Mouse (Mus musculus) megakaryocyte, embryonic 14.5 days (primary cell): ENCODE results near the gene Cap1. TPM values are rescaled to one million over a fixed set of nuclear protein-coding genes. Genes with fewer than 3 reads are reported as not detected.

Experiments
- H3K27me3 ChIP-seq: replicated peaks from 2 replicates; pipeline ENCODE3; 2012; ENCODE audit warnings: inconsistent platforms
- H3K36me3 ChIP-seq: replicated peaks from 2 replicates; pipeline ENCODE3; 2012; ENCODE audit warnings: low read length, inconsistent platforms, mixed read lengths
- H3K4me1 ChIP-seq: 2 replicates; pipeline ENCODE4 v1.6.1; 2012; ENCODE audit warnings: inconsistent platforms
- H3K4me3 ChIP-seq: replicated peaks from 2 replicates; pipeline ENCODE3; 2012; ENCODE audit warnings: moderate library complexity, mild to moderate bottlenecking, inconsistent platforms
- H3K9me3 ChIP-seq: 2 replicates; pipeline ENCODE4 v1.6.1; 2012; ENCODE audit warnings: inconsistent platforms
- FLI1 ChIP-seq: IDR thresholded peaks from 2 replicates; pipeline ENCODE4 v1.6.1; 2012; ENCODE audit warnings: low read length, inconsistent platforms, mixed read lengths
- GATA1 ChIP-seq: IDR thresholded peaks from 3 replicates; pipeline ENCODE4 v1.6.1; 2012; ENCODE audit warnings: mixed read lengths, low read length, inconsistent platforms, borderline replicate concordance
- polyA plus RNA-seq: library from polyadenylated mRNA; stranded (reverse); fragments of >175 nt; gene quantifications from 2 replicates; pipeline ENCODE4 v1.2.3, GENCODE M21; 2012; ENCODE audit warnings: low replicate concordance; ENCODE audit not compliant: insufficient read depth

The Cap1 gene
- 88.2 and 145 TPM in 2 replicates for polyA plus RNA-seq

GRCm38 (mm10) chr4:122885768-122886578 lies at the start of gene Cap1:
TSS of gene Cap1 (minus strand) at chr4:122886056.
- Histone ChIP-seq H3K27me3 (no peaks in the 10 kb centered on the region), H3K36me3 (peaks cover 27% of the 10 kb centered on the region), H3K4me1 (peaks cover 69% of the 10 kb centered on the region), H3K4me3 (peak within 1 kb of the TSS; percentile 92), H3K9me3 (no peaks in the 10 kb centered on the region)
- TF ChIP-seq GATA1, result no peak
- TF ChIP-seq FLI1, result peak; percentile 98

GRCm38 (mm10) chr4:122933857-122934256 lies 48.0 kb upstream of the Cap1 start:
- peaks cover 40% of the 10 kb centered on the region for H3K4me1 ChIP-seq
- H3K36me3 ChIP-seq, result no peaks in the 10 kb centered on the region
- peaks cover 4% of the 10 kb centered on the region; the same call in 1 of the 2 replicates for H3K9me3 ChIP-seq
- no peak overlapping the region for H3K4me3 ChIP-seq
- no peak for TF ChIP-seq GATA1
- TF ChIP-seq FLI1, result no peak
- H3K27me3 ChIP-seq, result no peaks in the 10 kb centered on the region

- Histone ChIP-seq H3K36me3 (no peaks in the 10 kb centered on the region), H3K4me3 (peak overlapping the region; percentile 28), H3K9me3 (peaks cover 4% of the 10 kb centered on the region; the same call in 1 of the 2 replicates), H3K27me3 (no peaks in the 10 kb centered on the region), H3K4me1 (peaks cover 34% of the 10 kb centered on the region)
- TF ChIP-seq FLI1 (no peak), GATA1 (no peak)
Observed at GRCm38 (mm10) chr4:122933051-122933591, 47.3 kb upstream of the Cap1 start.

- no peaks in the 10 kb centered on the region for H3K27me3 ChIP-seq
- TF ChIP-seq FLI1 (no peak), GATA1 (no peak)
- H3K4me1 ChIP-seq, result peaks cover 31% of the 10 kb centered on the region
- H3K36me3 ChIP-seq, result no peaks in the 10 kb centered on the region
- H3K4me3 ChIP-seq, result no peak overlapping the region
- peaks cover 4% of the 10 kb centered on the region; the same call in 1 of the 2 replicates for H3K9me3 ChIP-seq
Observed at GRCm38 (mm10) chr4:122932239-122932978, 46.6 kb upstream of the Cap1 start.

GRCm38 (mm10) chr4:122930939-122931590 lies 45.2 kb upstream of the Cap1 start:
- no peak overlapping the region for H3K4me3 ChIP-seq
- TF ChIP-seq GATA1 (no peak), FLI1 (no peak)
- peaks cover 37% of the 10 kb centered on the region for H3K4me1 ChIP-seq

GRCm38 (mm10) chr4:122923392-122924344 lies 37.8 kb upstream of the Cap1 start:
- Histone ChIP-seq H3K36me3 (no peaks in the 10 kb centered on the region), H3K4me3 (no peak overlapping the region), H3K9me3 (peaks cover 8% of the 10 kb centered on the region), H3K4me1 (peaks cover 33% of the 10 kb centered on the region), H3K27me3 (peaks cover 3% of the 10 kb centered on the region)
- TF ChIP-seq GATA1, result no peak
- no peak for TF ChIP-seq FLI1

More at GRCm38 (mm10) chr4:122930939-122931590, 45.2 kb upstream of the Cap1 start:
- H3K36me3 ChIP-seq, result no peaks in the 10 kb centered on the region
- peaks cover 4% of the 10 kb centered on the region; the same call in 1 of the 2 replicates for H3K9me3 ChIP-seq
- H3K27me3 ChIP-seq, result no peaks in the 10 kb centered on the region

GRCm38 (mm10) chr4:122922841-122923240 lies 37.0 kb upstream of the Cap1 start:
- Histone ChIP-seq H3K4me3 (no peak overlapping the region), H3K4me1 (peaks cover 33% of the 10 kb centered on the region), H3K27me3 (peaks cover 3% of the 10 kb centered on the region), H3K9me3 (peaks cover 10% of the 10 kb centered on the region), H3K36me3 (no peaks in the 10 kb centered on the region)
- TF ChIP-seq GATA1 (no peak), FLI1 (no peak)

- no peaks in the 10 kb centered on the region for H3K27me3 ChIP-seq
- H3K4me1 ChIP-seq, result no peaks in the 10 kb centered on the region
- no peaks in the 10 kb centered on the region for H3K36me3 ChIP-seq
- no peak overlapping the region for H3K4me3 ChIP-seq
- H3K9me3 ChIP-seq, result peaks cover 36% of the 10 kb centered on the region
- TF ChIP-seq GATA1 (no peak), FLI1 (no peak)
Observed at GRCm38 (mm10) chr4:122915985-122916384, 30.1 kb upstream of the Cap1 start.
